Mouse (Mus musculus) induced T-regulatory cell, adult 2 months (primary cell): ENCODE measurements around the gene Ar.

Source experiments
- DNase-seq: peaks from one replicate; pipeline ENCODE4 v3.0.0-alpha.2; 2012; ENCODE audit warnings: low read depth

The Ar gene

GRCm38 (mm10) chrX:98148531-98149342, at the start of gene Ar:
Ar (plus strand) TSS chrX:98148769.
- DNase-seq: peak; percentile 57

DNA sequence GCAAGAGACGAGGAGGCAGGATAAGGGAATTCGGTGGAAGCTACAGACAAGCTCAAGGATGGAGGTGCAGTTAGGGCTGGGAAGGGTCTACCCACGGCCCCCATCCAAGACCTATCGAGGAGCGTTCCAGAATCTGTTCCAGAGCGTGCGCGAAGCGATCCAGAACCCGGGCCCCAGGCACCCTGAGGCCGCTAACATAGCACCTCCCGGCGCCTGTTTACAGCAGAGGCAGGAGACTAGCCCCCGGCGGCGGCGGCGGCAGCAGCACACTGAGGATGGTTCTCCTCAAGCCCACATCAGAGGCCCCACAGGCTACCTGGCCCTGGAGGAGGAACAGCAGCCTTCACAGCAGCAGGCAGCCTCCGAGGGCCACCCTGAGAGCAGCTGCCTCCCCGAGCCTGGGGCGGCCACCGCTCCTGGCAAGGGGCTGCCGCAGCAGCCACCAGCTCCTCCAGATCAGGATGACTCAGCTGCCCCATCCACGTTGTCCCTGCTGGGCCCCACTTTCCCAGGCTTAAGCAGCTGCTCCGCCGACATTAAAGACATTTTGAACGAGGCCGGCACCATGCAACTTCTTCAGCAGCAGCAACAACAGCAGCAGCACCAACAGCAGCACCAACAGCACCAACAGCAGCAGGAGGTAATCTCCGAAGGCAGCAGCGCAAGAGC, 1.3 kb downstream of the Ar start:
- DNase-seq: peak; percentile 27

GRCm38 (mm10) chrX:98150393-98151119, 2.0 kb downstream of the Ar start:
- peak; percentile 23 for DNase-seq

DNA sequence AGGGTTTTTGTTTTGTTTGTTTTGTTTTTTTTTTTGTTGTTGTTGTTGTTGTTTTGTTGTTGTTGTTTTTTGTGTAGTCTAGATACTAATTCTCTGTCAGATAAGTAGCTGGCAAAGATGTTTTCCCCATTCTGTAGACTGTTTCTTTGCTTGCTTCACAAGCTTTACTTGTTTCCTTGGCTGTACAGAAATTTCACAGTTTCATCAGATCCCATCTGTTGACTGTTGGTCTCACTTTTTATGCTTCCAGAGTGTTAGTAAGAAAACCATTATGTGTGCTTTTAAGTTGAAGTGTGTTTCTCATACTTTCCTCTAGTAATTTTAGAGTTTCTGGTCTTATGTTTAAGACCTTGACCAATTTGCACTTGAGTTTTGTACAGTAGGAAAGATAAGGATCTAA, 41.2 kb downstream of the Ar start:
- no peak for DNase-seq

GRCm38 (mm10) chrX:98205766-98206165, 57.2 kb downstream of the Ar start:
- no peak for DNase-seq

GRCm38 (mm10) chrX:98207166-98207565, 58.6 kb downstream of the Ar start:
- no peak for DNase-seq

DNA sequence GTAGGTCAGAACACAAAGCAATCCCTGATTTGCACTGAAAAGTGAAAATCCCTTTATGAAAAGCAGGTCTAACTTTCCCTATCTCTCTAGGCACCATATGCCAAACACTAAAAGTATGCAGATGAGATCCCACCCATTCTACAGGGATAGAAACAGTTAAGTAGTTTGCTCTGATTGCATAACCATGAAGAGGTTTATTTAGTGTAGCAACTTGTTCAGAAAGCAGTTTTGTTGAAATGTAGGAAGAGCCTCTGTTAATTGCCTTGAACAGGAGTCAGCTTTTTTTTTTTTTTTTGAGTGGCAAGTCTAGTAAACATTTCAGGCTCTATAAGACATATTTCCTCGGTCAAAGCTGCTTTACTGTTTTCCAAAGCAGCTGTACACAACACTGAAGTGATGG, 67.5 kb downstream of the Ar start:
- DNase-seq: no peak

GRCm38 (mm10) chrX:98239011-98239410, 90.4 kb downstream of the Ar start:
- no peak for DNase-seq

GRCm38 (mm10) chrX:98245108-98245507, 96.5 kb downstream of the Ar start:
- DNase-seq: no peak

GRCm38 (mm10) chrX:98248363-98248762, 99.8 kb downstream of the Ar start:
- DNase-seq: no peak

DNA sequence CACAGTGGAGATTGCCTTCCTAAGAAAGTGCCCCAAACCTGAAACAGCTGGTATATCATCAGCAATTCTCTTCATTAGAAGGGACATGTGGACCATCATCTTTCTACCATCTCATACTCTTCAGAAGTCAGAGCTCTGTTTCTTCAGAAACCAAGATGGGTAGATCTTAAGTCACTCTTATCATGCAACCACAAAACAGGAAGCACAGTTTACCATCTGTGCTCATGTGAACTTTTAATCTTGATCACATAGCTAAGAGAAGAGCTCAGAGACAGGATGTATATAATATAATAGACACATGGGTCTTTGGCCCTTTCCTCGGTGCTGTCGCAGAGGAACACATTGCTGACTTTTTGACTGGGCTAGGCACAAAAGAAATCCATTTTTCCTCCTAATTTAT, 111.1 kb downstream of the Ar start:
- DNase-seq: peak; percentile 63

- DNase-seq: peak; percentile 64
These were observed 117.2 kb downstream of the Ar start for GRCm38 (mm10) chrX:98265755-98266154.

DNA sequence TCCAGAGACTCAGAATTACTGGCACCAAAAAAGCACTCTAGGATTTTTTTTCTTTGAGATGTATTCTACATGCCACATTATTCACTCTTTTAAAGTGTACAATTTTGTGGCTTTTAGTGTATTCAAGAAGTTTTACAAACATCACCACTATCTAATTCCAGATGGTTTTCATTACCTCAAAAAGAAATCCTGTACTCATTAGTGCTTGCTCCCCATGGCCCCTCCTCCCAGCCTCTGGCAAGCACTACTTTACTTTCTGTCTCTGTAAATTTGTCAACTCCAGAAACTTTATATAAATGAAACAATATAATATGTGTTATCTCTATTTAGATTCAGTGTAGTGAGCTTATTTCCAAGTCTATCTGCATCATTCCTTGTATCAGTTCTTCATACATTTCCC, 122.8 kb downstream of the Ar start:
- DNase-seq: no peak

DNA sequence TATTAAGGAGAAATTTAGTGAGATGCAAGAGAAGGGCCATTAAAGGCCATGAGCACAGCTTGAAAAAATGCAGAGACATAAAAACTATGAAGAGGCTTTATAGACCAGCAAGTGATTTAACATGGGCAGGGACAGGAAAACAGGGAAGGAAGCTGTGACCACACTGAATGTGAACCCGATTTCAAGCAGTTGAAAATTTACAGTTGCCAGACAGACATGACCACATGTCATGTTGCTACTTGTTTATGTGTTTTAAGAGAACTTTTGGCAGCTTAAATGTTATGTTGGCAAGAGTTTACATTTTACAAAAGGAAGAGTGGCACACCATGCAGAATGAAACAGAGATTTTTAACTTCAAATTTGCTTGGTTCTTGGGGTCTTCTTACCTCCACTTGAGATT, 143.2 kb downstream of the Ar start:
- peak; percentile 1 for DNase-seq

DNA sequence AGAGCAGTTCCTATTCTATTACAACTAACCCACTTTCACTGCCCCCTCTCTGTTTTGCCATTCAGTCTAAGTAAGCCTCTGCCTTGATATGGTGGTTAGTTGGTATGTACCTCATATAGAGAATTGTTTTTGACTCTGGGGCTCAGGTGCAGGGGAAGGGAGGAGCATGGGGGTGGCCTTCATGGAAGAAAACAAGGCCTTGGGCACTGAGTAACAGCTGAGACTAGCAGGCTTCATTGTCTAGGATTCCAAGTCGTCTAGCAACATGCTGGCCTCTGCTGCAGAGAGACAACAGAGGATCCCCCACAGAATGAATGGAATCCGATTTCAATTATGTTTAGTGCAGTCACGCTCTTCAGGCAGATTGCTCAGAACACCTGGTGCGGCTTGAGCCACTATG, 152.1 kb downstream of the Ar start:
- no peak for DNase-seq

DNA sequence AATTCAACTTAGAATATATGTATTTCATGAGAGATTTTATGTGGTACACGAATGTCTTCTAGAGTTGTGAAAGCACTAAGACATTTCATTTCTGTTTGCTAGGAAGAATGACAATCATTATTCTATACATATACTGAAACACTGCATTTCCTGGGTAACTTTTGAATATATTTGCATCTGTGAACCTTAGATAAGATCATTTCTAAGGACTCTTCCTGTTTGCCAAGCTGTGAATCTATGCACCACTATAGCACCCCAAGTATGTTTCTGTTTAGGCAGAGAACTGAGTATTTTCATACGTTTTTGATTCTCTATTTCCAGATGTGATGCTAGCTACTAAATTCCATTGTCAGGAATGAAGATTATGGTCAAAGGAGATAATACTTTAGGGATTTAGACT, 153.4 kb downstream of the Ar start:
- DNase-seq: peak; percentile 4

DNA sequence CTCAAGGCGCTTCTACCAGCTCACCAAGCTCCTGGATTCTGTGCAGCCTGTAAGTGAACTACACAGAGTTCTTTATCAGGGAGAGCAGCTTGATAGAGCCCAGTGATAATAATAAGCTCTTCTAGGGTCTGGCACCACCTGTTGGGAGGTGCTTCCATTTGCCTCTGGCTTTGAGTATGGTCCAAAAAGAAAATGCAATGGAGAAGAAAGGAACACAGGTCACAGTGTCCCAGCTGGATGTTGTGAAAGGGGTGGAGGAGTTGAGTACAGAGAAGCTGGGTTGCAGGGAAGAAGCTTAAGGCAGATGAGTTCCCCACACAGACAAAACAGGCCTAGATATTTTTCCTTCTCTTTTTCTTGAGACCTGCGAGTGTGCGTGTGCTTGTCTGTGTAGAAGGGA, 167.4 kb downstream of the Ar start:
- no peak for DNase-seq

DNA sequence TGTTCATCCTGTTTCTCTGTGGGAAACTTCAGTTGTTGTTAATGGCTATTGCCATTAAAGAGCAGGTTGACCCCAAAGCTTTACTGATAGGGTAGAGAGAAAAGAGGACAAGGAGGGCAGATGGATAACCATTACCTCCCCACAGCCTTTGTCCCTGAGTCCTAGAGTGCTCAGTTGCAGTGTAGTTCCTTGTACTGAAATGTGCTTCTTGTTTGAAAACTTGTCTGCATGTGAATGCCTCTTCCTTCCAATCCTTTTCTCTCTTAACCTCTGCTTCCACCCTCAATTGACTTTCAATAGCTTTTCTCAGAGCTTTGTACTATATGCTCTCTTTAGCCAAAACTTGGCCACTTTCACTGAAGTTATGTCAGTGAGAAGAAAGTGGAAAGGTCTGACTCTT, 168.9 kb downstream of the Ar start:
- DNase-seq: no peak

DNA sequence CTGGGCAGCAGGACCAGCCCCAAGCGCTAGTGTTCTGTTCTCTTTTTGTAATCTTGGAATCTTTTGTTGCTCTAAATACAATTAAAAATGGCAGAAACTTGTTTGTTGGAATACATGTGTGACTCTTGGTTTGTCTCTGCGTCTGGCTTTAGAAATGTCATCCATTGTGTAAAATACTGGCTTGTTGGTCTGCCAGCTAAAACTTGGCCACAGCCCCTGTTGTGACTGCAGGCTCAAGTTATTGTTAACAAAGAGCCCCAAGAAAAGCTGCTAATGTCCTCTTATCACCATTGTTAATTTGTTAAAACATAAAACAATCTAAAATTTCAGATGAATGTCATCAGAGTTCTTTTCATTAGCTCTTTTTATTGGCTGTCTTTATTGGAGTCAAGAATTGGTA, 174.5 kb downstream of the Ar start:
- DNase-seq: no peak

GRCm38 (mm10) chrX:98347481-98347880, 198.9 kb downstream of the Ar start:
- no peak for DNase-seq

- DNase-seq: no peak
These were observed 199.5 kb downstream of the Ar start for GRCm38 (mm10) chrX:98348036-98348435.
